Mouse (Mus musculus): Measurements from ENCODE around the gene Hist1h1d.
"Not testable (repeated sequence)": the region's sequence is repeated elsewhere in the genome, so short reads cannot be mapped to it uniquely, and the experiment has no call there.

The Hist1h1d gene

DNA sequence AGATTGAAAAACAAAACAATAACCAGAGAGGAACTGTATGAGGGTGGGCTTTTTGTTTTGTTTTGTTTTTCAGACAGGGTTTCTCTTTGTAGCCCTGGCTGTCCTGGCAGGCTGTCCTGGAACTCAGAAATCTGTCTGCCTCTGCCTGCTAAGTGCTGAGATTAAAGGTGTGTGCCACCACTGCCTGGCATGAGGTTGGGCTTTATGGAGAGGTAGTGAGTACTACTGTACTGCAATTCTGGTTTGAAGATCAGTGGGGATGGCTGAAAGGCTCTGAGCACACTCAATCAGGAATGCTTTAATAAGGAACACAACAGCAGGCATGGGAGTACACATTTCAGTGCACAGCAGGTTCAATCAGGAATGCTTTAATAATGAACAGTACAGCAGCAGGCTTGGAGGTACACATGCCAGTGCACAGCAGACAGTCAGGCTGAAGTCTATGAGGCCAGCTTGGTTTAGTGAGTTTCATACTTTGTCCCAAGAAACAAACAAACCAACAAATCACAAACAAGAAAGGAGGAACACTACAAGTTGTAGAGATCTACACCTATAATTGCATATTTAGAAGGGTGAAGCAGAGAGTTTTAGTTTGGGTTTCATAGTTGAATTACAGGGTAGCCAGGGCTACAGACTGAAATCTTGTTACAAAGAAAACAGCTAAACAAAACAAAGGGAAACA is 30.5 kb downstream of the Hist1h1d start:
- TF ChIP-seq POU5F1 (IDR thresholded peaks at IDR 0.05; ENCODE audit: borderline replicate concordance, low read length) (no peak), CTCF (conservative IDR thresholded peaks at IDR 0.05; ENCODE audit: low read length) (no peak), NANOG (IDR thresholded peaks at IDR 0.05; ENCODE audit: borderline replicate concordance, low read length) (no peak)
- H3K4me1 ChIP-seq (replicated peaks; ENCODE audit: low read depth, low read length) = peaks cover 53% of the 10 kb centered on the region

DNA sequence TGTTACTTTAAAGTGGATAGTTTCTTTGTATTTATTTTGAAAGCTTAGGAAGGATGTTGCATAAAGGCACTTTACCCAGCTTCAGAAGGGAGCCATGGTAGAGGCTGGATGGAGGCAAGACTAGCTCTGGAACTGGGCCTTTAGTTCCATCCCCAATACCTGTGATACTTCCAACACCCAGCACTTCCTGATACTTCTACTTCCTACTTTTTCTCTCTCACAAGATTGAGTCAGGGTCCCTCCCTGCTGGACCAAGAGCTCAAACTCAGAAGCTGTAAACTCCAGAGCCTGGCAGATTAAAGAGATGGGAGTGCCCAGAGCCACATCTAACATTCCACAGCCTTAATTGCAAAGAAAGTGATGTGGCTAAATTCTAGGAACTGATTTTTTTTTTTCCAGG is 31.3 kb downstream of the Hist1h1d start:
- TF ChIP-seq NANOG (IDR thresholded peaks at IDR 0.05; ENCODE audit: borderline replicate concordance, low read length) = no peak
- no peak for TF ChIP-seq POU5F1 (IDR thresholded peaks at IDR 0.05; ENCODE audit: borderline replicate concordance, low read length)
- no peak for TF ChIP-seq CTCF (conservative IDR thresholded peaks at IDR 0.05; ENCODE audit: low read length)
- Histone ChIP-seq H3K4me1 (replicated peaks; ENCODE audit: low read depth, low read length) (peaks cover 61% of the 10 kb centered on the region), H3K4me3 (replicated peaks; ENCODE audit: low read length) (peak overlapping the region; percentile 70), H3K27me3 (ENCODE audit: insufficient read depth, low read length) (no peaks in the 10 kb centered on the region), H3K9me3 (ENCODE audit: low read length) (no peaks in the 10 kb centered on the region), H3K36me3 (ENCODE audit: insufficient read depth, low read length) (no peaks in the 10 kb centered on the region)

More for the DNA sequence above, 30.5 kb downstream of the Hist1h1d start:
- no peaks in the 10 kb centered on the region for H3K36me3 ChIP-seq (ENCODE audit: insufficient read depth, low read length)
- H3K27me3 ChIP-seq (ENCODE audit: insufficient read depth, low read length) = no peaks in the 10 kb centered on the region
- H3K9me3 ChIP-seq (ENCODE audit: low read length) = no peaks in the 10 kb centered on the region
- H3K4me3 ChIP-seq (replicated peaks; ENCODE audit: low read length) = peak overlapping the region; percentile 80; the same call in 1 of the 2 replicates

DNA sequence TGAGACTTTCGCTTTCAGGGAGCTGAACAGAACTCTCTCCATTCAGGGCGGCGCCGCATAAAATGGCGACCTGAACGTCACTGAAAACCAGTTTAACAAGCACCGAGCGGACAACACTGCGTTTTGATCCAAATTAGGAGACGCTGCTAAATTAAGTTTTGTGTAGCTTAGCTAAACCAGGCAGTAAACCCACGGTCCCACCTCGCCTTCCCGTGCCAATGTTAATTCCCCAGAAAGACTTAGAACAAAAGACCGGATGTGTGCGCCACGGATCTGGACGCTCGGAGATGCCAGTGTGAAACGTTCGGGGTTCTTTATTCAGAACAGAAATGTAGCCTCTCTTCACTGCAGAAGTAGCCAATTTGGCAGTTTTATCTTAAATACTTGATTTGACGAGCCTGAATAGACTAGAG is 32.0 kb downstream of the Hist1h1d start:
- TF ChIP-seq NANOG (IDR thresholded peaks at IDR 0.05; ENCODE audit: borderline replicate concordance, low read length) (no peak), POU5F1 (IDR thresholded peaks at IDR 0.05; ENCODE audit: borderline replicate concordance, low read length) (no peak), CTCF (conservative IDR thresholded peaks at IDR 0.05; ENCODE audit: low read length) (no peak)
- peak overlapping the region; percentile 70 for H3K4me3 ChIP-seq (replicated peaks; ENCODE audit: low read length)
- no peaks in the 10 kb centered on the region for H3K36me3 ChIP-seq (ENCODE audit: insufficient read depth, low read length)
- H3K4me1 ChIP-seq (replicated peaks; ENCODE audit: low read depth, low read length) = peaks cover 61% of the 10 kb centered on the region
- no peaks in the 10 kb centered on the region for H3K9me3 ChIP-seq (ENCODE audit: low read length)
- H3K27me3 ChIP-seq (ENCODE audit: insufficient read depth, low read length) = no peaks in the 10 kb centered on the region

DNA sequence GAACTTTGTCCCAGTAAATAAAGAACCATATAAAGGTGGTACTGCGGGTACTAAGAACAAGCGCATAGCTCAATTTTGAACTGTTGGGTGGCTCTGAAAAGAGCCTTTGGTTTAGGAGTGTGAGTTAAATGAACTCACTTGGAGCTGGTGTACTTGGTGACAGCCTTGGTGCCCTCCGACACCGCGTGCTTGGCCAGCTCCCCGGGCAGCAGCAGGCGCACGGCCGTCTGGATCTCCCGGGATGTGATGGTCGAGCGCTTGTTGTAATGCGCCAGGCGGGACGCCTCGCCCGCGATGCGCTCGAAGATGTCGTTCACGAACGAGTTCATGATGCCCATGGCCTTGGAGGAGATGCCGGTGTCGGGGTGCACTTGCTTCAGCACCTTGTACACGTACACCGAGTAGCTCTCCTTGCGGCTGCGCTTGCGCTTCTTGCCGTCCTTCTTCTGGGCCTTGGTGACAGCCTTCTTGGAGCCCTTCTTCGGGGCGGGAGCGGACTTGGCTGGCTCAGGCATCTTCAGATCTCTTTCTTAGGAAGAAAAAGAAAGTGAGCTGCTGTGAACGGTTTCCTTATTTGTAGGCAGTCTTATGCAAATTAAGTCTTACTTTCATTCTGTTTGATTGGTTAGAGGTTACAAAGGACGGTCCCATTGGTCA is 32.5 kb downstream of the Hist1h1d start:
- H3K9me3 ChIP-seq (ENCODE audit: low read length); H3K36me3 ChIP-seq (ENCODE audit: insufficient read depth, low read length); H3K27me3 ChIP-seq (ENCODE audit: insufficient read depth, low read length): not testable (repeated sequence)
- H3K4me3 ChIP-seq (replicated peaks; ENCODE audit: low read length) = peak overlapping the region; percentile 70
- H3K4me1 ChIP-seq (replicated peaks; ENCODE audit: low read depth, low read length) = peaks cover 57% of the 10 kb centered on the region

DNA sequence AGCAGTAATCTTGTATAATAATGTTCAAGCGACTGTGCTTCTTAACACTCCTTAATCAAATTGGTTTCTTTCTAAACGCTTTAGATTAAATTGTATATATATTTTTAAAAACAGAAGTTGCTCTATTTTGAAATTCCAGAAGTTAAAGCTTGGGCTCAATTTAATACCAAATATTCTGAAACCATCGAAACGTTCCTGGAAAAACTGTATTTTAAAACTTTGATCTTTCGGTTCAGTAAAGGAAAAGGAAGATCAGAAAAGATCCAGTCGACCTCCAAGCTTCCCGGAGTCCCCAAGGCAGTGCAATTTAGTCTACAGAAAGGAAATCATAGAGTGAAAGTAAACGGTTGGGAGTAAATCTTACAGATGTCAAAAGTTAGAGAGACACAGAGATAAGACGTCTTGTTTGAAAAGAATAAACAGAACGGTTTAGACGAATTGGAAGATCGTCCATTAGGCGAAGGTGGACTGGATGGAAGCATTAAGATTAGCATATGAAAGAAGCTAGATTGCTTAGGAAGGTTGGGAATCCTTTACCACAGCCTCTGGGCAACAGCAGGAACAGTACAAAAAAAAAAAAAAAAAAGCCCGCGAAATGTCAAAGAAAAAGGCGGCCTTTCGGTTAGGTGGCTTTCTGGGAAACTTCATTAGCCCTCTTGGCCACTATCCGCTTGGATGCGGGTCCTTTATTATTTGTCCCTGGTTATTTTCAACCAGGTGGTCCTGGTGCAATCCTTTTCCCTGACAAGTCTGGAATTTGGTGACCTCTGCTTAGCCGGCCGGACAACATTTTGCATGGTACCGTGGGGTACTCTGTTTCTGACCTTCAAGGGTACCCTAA is 33.3 kb downstream of the Hist1h1d start:
- H3K27me3 ChIP-seq (ENCODE audit: insufficient read depth, low read length) = no peaks in the 10 kb centered on the region
- peak overlapping the region; percentile 63 for H3K4me3 ChIP-seq (replicated peaks; ENCODE audit: low read length)
- no peaks in the 10 kb centered on the region for H3K36me3 ChIP-seq (ENCODE audit: insufficient read depth, low read length)

DNA sequence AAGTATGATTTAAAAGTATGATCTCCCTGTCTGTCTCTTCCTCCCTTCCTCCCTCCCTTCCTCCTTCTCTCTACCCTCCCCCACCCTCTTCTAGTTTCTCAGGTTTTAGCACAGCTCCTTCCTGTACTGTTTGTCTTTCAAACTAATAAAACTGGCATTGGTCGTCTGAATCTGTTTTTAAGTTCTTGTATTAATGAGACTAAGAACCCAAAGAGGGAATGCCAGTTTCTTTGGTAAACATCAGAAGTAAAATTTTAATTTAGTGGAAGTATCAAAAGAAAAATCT is 33.8 kb downstream of the Hist1h1d start:
- H3K4me1 ChIP-seq (replicated peaks; ENCODE audit: low read depth, low read length) = peaks cover 56% of the 10 kb centered on the region
- H3K27me3 ChIP-seq (ENCODE audit: insufficient read depth, low read length) = no peaks in the 10 kb centered on the region
- H3K9me3 ChIP-seq (ENCODE audit: low read length) = peaks cover 14% of the 10 kb centered on the region
- H3K36me3 ChIP-seq (ENCODE audit: insufficient read depth, low read length) = no peaks in the 10 kb centered on the region
- H3K4me3 ChIP-seq (replicated peaks; ENCODE audit: low read length) = peak overlapping the region; percentile 63
- no peak for TF ChIP-seq CTCF (conservative IDR thresholded peaks at IDR 0.05; ENCODE audit: low read length)
- TF ChIP-seq POU5F1 (IDR thresholded peaks at IDR 0.05; ENCODE audit: borderline replicate concordance, low read length) = no peak
- no peak for TF ChIP-seq NANOG (IDR thresholded peaks at IDR 0.05; ENCODE audit: borderline replicate concordance, low read length)

More for the DNA sequence above, 33.3 kb downstream of the Hist1h1d start:
- Histone ChIP-seq H3K9me3 (ENCODE audit: low read length) (peaks cover 8% of the 10 kb centered on the region), H3K4me1 (replicated peaks; ENCODE audit: low read depth, low read length) (peaks cover 56% of the 10 kb centered on the region)
- peak; percentile 71 for TF ChIP-seq NANOG (IDR thresholded peaks at IDR 0.05; ENCODE audit: borderline replicate concordance, low read length)
- peak; percentile 42 for TF ChIP-seq POU5F1 (IDR thresholded peaks at IDR 0.05; ENCODE audit: borderline replicate concordance, low read length)
- TF ChIP-seq CTCF (conservative IDR thresholded peaks at IDR 0.05; ENCODE audit: low read length) = no peak

DNA sequence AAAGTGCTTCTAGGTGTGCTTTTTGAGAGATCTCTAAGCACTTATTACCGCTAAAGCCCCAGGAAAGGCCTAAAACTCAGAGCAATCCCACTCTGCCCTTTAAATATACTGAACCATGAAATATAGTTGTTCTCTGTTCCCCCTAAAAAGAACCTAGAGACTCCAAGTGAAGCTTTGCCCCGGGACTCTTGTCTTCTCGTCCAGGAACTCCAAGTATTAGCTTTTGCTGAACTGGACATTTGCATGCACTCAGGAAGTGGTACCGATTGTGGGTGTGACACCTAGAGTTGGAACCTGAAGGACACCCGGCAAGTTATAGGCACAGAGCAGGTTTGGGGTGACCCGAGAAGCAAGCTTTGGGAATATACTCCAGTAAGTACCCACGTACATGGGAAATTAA is 38.1 kb downstream of the Hist1h1d start:
- no peak overlapping the region for H3K4me3 ChIP-seq (replicated peaks; ENCODE audit: low read length)
- TF ChIP-seq NANOG (IDR thresholded peaks at IDR 0.05; ENCODE audit: borderline replicate concordance, low read length) (no peak), CTCF (conservative IDR thresholded peaks at IDR 0.05; ENCODE audit: low read length) (no peak)
- H3K9me3 ChIP-seq (ENCODE audit: low read length) = peaks cover 36% of the 10 kb centered on the region
- no peaks in the 10 kb centered on the region for H3K27me3 ChIP-seq (ENCODE audit: insufficient read depth, low read length)
- H3K4me1 ChIP-seq (replicated peaks; ENCODE audit: low read depth, low read length) = peaks cover 59% of the 10 kb centered on the region
- H3K36me3 ChIP-seq (ENCODE audit: insufficient read depth, low read length) = no peaks in the 10 kb centered on the region

DNA sequence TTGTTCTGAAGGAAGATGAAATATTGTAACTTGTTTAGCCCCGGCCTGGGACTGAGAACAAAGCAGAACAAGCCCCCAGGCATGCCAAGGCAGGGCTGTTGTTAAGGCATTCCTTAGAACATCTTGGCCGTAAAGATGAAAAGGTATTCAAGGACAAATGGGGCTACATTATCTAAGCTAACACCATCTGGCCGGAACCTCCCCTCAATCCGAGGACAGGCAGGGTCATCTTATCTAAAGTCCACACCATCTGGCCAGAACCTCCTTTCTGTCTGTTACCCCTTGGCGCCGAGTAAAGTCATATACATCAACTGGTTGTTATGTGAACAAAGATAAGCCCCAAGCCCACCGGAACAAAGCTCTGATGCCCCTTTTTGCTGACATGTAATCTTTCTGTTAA is 38.8 kb downstream of the Hist1h1d start:
- H3K9me3 ChIP-seq (ENCODE audit: low read length) = peaks cover 36% of the 10 kb centered on the region
- H3K4me1 ChIP-seq (replicated peaks; ENCODE audit: low read depth, low read length) = peaks cover 61% of the 10 kb centered on the region
- not testable (repeated sequence) for H3K36me3 ChIP-seq (ENCODE audit: insufficient read depth, low read length); H3K4me3 ChIP-seq (replicated peaks; ENCODE audit: low read length); H3K27me3 ChIP-seq (ENCODE audit: insufficient read depth, low read length)

Measured in E14TG2a.4 (cell line).